Mouse (Mus musculus) cortical plate, adult 2 months (tissue): Measurements from ENCODE around the gene Gm13124. TPM values are rescaled to one million over a fixed set of nuclear protein-coding genes. Genes with fewer than 3 reads are reported as not detected.
"Not testable (repeated sequence)": the region's sequence is repeated elsewhere in the genome, so short reads cannot be mapped to it uniquely, and the experiment has no call there.

ENCODE experiments used
- H3K27ac ChIP-seq: fragments of 200-500 bp; 2 replicates; pipeline ENCODE4 v1.5.1; 2012; ENCODE audit warnings: low read length, control low read depth, inconsistent platforms; ENCODE audit not compliant: insufficient read depth
- H3K4me1 ChIP-seq: fragments of 200-500 bp; 2 replicates; pipeline ENCODE4 v1.6.1; 2011; ENCODE audit warnings: low read length; ENCODE audit not compliant: control insufficient read depth, insufficient read depth
- H3K4me3 ChIP-seq: fragments of 200-500 bp; 2 replicates; pipeline ENCODE4 v1.5.1; 2011; ENCODE audit warnings: mild to moderate bottlenecking, low read length, control low read depth; ENCODE audit not compliant: insufficient read depth
- CTCF ChIP-seq: fragments of 200-500 bp; IDR thresholded peaks from 2 replicates; pipeline ENCODE4 v1.5.1; 2011; ENCODE audit warnings: mild to moderate bottlenecking, control low read depth, low read length; ENCODE audit not compliant: insufficient read depth; ENCODE audit errors: extremely low read depth
- POLR2A ChIP-seq: fragments of 200-500 bp; IDR thresholded peaks from 2 replicates; pipeline ENCODE4 v1.6.1; 2011; ENCODE audit warnings: mild to moderate bottlenecking, low read length, control low read depth; ENCODE audit not compliant: insufficient read depth; ENCODE audit errors: extremely low read depth
- polyA plus RNA-seq: library from polyadenylated mRNA; depleted of rRNA; stranded (reverse); fragments of >200 nt; gene quantifications from 2 replicates; pipeline ENCODE4 v1.2.3, GENCODE M21; 2012; rRNA removed

The Gm13124 gene
- not detected in 2 replicates for polyA plus RNA-seq

DNA sequence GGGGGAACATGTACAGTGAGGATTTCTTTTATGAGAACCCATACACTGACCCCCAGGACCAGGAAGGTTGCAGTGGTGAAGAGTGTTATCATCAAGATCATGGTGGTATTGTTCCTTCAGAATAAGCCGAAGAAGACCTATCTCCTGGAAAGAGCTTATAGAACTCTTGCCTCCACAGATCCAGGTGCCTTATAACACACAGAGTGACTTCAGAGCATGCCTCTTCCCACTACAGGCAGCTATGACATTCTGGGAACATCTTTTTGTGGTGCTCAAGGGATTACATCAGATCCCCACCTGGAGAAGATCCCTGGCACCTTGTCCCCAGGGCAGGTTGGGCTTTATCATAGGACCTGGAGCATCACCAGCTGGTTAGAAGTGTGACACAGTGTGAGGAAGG, at the start of gene Gm13124:
Gene Gm13124 (minus strand): TSS at position 101 of the 400 bp plus-strand sequence.
- no peaks in the 10 kb centered on the region for H3K4me1 ChIP-seq
- H3K4me3 ChIP-seq: no peak within 1 kb of the TSS
- H3K27ac ChIP-seq: no peak within 1 kb of the TSS
- TF ChIP-seq CTCF (no peak), POLR2A (no peak)

DNA sequence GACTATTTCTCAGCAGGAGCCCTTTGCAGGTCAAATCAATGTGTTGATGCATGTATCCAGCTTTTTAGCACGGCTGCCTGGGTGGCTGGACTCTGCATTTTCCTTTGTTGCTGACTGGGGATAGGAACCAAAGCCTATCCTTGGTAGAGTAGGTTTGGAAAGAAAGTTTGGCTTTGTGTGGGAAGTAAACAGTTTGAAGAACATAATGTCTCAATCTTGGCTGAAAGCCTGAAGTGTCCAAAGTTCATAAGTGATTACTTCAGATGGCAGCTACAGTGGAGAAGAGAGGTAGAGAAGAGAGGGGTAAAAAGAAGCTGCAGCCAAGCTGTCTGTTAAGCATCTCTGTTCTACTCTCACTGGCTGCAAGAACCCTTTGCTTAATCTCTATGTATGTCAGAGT, 49.7 kb upstream of the Gm13124 start:
- no peaks in the 10 kb centered on the region for H3K4me1 ChIP-seq
- no peak for TF ChIP-seq CTCF
- no peak for TF ChIP-seq POLR2A
- no peak overlapping the region for H3K27ac ChIP-seq
- no peak overlapping the region for H3K4me3 ChIP-seq

DNA sequence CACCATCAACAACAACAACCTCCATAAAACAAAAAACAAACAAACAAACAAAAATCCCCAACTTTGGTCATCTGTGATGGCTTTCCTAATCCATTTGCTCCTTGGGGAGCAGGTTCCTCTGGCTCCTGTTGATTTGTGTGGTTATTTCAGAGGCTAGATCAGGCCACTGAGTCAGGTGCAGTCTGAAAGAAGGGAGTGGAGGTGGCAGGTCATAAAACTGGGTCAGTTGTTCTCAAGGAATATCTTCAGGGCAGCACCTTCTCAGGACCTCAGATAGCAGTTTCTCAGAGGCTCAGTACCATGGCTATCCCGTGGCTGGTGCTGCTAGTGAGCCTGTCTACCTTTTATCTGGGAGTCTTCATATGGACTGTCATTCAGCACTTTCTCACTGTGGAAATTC, 48.5 kb upstream of the Gm13124 start, which contains the start of gene Aadacl4:
Gene Aadacl4 (plus strand): TSS at position 301 of the 400 bp plus-strand sequence.
- H3K27ac ChIP-seq: no peak within 1 kb of the TSS
- no peak for TF ChIP-seq POLR2A
- no peak for TF ChIP-seq CTCF
- H3K4me3 ChIP-seq: no peak within 1 kb of the TSS
- H3K4me1 ChIP-seq: no peaks in the 10 kb centered on the region

GRCm38 (mm10) chr4:144592790-144593189, 27.9 kb upstream of the Gm13124 start:
- no peak overlapping the region for H3K4me3 ChIP-seq
- H3K27ac ChIP-seq: no peak overlapping the region
- TF ChIP-seq POLR2A (no peak), CTCF (no peak)
- H3K4me1 ChIP-seq: no peaks in the 10 kb centered on the region

DNA sequence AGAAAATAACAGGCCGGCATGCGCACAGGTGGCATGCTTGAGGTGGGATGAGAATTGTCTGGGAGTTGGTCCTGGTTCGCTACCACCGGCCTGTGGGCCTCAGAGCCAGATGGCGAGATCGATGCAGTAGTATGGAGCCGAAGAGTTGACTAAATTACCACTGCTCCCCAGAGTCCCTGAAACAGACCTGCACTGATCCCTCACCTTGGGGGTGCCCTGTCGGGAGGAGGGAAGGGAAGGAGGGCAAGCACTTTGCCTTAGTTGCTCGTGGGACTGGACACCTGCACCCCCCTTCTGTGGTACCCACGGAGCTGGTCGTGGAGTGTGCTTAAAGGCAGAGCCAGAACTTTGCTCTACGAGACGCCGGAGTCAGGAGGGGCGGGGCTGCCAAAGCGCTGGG, 21.3 kb upstream of the Gm13124 start:
- not testable (repeated sequence) for H3K27ac ChIP-seq, H3K4me1 ChIP-seq, H3K4me3 ChIP-seq

DNA sequence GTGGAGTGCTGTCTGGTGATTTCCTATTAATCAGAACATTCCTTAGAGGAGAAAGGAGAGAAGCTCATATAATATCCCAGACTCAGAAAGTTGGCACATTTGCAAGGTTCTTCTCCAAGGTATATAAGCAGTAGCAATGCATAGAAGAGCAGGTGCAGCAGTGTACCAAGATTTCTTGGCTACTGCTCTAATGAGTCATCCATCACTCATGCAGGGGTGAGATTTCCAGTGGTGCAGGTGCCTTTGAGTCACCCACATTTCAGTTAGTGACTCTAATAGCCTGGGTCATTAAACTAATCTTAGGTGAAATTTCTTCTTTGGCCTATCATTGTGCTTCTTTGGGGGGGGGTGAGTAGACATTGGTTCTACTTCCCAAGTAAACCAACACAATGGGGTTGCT, 2.8 kb upstream of the Gm13124 start:
- no peak for TF ChIP-seq POLR2A
- no peak for TF ChIP-seq CTCF
- no peaks in the 10 kb centered on the region for H3K4me1 ChIP-seq
- H3K4me3 ChIP-seq: no peak overlapping the region
- H3K27ac ChIP-seq: no peak overlapping the region

DNA sequence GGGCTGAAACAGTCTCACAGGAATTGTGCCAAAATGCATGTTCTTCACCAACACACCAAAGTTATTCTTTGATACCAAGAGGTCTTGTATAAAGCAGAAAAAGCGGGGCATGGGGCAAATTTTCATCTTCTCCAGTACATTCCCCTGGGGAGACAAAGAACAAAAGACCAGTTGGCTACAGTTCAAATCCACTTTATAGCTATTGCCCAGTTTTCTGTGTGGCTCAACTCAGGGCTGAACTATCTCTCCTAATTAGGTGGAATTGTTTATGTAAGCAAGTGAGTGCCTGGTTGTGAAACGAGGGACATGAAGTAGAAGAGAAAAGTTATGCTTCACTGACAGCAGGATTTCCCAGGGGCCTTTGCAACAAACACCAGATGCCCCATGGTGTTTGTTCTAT, 3.7 kb downstream of the Gm13124 start:
- Histone ChIP-seq H3K4me1 (no peaks in the 10 kb centered on the region), H3K4me3 (no peak overlapping the region), H3K27ac (no peak overlapping the region)
- TF ChIP-seq CTCF: no peak
- no peak for TF ChIP-seq POLR2A

GRCm38 (mm10) chr4:144559792-144560191, 5.1 kb downstream of the Gm13124 start:
- Histone ChIP-seq H3K4me3 (no peak overlapping the region), H3K4me1 (no peaks in the 10 kb centered on the region), H3K27ac (no peak overlapping the region)
- TF ChIP-seq POLR2A (no peak), CTCF (no peak)

- Histone ChIP-seq H3K4me3 (no peak overlapping the region), H3K4me1 (no peaks in the 10 kb centered on the region), H3K27ac (no peak overlapping the region)
- no peak for TF ChIP-seq CTCF
- TF ChIP-seq POLR2A: no peak
Measured at GRCm38 (mm10) chr4:144551156-144551555, 13.8 kb downstream of the Gm13124 start.

DNA sequence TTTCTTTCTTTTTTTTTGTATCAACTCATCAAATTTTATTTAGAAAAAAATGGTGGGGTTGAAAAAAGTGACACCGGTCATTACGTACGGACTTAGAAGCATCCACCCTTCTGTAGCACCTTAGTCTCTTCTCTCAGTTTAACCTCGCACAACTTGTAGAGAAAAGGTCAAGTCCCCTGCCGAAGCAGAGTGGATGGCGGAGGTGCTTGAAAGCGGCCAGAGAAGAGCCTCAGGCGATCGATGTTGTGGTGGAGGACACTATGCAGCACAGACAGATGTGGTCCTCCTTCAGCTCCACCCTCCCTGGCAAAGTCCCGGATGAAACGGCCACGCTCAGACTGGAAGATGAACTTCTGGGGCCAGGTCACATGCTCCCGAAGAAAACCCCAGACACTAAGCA, 19.6 kb downstream of the Gm13124 start:
- H3K4me3 ChIP-seq, H3K4me1 ChIP-seq, H3K27ac ChIP-seq: not testable (repeated sequence)

DNA sequence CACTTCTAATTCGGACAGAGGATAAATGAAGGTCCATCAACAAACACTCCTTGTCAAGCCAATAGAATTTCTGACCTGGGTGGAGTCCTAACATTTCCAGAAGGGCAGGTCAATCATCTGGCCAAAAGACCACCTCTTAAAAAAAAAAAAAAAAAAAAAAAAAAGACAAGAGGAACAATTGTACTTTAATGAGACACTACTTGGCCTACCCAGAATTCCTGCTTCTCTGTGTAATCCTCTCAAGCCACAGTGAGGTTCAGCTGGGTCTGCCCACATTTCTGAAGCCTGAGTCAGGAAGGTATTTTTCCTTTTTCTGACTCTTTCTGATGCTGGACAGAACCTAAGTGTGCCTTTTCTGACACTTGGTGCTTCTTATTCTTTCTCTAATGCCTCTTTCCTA, 20.2 kb downstream of the Gm13124 start:
- Histone ChIP-seq H3K4me1 (no peaks in the 10 kb centered on the region), H3K4me3 (no peak overlapping the region), H3K27ac (no peak overlapping the region)
- no peak for TF ChIP-seq POLR2A
- TF ChIP-seq CTCF: no peak
